7 mouse cellular contexts compared by ENCODE assay signal in genomic region chr14:30577303-30578062, GRCm38 (mm10). TPM values are rescaled to one million over a fixed set of nuclear protein-coding genes. Genes with fewer than 3 reads are reported as not detected.
DNase-seq lines count a peak whose midpoint lies in the region; ATAC-seq and TF ChIP-seq lines count a peak whose summit lies in the region.
"Not testable (repeated sequence)": the region's sequence is repeated elsewhere in the genome, so short reads cannot be mapped to it uniquely, and the experiment has no call there.

No protein-coding gene starts in this region.

- not testable (repeated sequence) for TF ChIP-seq RAD21 in MEL (IDR thresholded peaks at IDR 0.05; ENCODE audit: low read depth, low read length)

- not testable (repeated sequence) for H3K27me3 ChIP-seq in MEL (ENCODE audit: control insufficient read depth in 1 of 2, insufficient read depth in 2 of 2, low read length in 2 of 2); heart, embryonic 13.5 days (replicated peaks); intestine, embryonic 16.5 days (replicated peaks; ENCODE audit: control insufficient read depth, insufficient read depth, low read length); liver, embryonic 13.5 days; lung, postnatal 0 days (replicated peaks; ENCODE audit: insufficient read depth, low read length)

- H3K79me2 ChIP-seq in MEL (ENCODE audit: control insufficient read depth, insufficient read depth, low read length, poor library complexity), result not testable (repeated sequence)

- peak overlapping the region; percentile 67 for H3K9ac ChIP-seq in MEL (ENCODE audit: control insufficient read depth, low read depth, low read length, poor library complexity, severe bottlenecking)
- 0 out of 2 replicates have a peak overlapping the region, but pooled peaks have one; percentile 10 for H3K9ac ChIP-seq in heart, embryonic 13.5 days
- not testable (repeated sequence) for H3K9ac ChIP-seq in intestine, embryonic 16.5 days (ENCODE audit: low read depth, low read length); lung, postnatal 0 days (replicated peaks; ENCODE audit: low read depth)
- peak overlapping the region; percentile 13; the same call in 1 of the 2 replicates for H3K9ac ChIP-seq in liver, embryonic 13.5 days

- not testable (repeated sequence) for TF ChIP-seq CTCF in MEL (IDR thresholded peaks at IDR 0.05 in 2 of 3, conservative IDR thresholded peaks at IDR 0.05 in 1 of 3; ENCODE audit: control insufficient read depth in 1 of 3, insufficient read depth in 1 of 3, low read depth in 2 of 3, low read length in 3 of 3, poor library complexity in 1 of 3, severe bottlenecking in 1 of 3); lung, postnatal 0 days (IDR thresholded peaks at IDR 0.05)

- TF ChIP-seq EP300 in MEL (IDR thresholded peaks at IDR 0.05; ENCODE audit: low read depth in 1 of 2, low read length in 2 of 2), result peak in 1 of 2 experiments; percentile 44; a peak in 1 of 4 replicates
- not testable (repeated sequence) for TF ChIP-seq EP300 in lung, postnatal 0 days (IDR thresholded peaks at IDR 0.05)

- peaks cover 36 to 46% of the 10 kb centered on the region in 2 experiments for H3K4me1 ChIP-seq in MEL (ENCODE audit: control insufficient read depth in 1 of 2, insufficient read depth in 2 of 2, low read length in 2 of 2)
- H3K4me1 ChIP-seq in heart, embryonic 13.5 days, result peaks cover 21% of the 10 kb centered on the region
- peaks cover 17% of the 10 kb centered on the region for H3K4me1 ChIP-seq in intestine, embryonic 16.5 days (ENCODE audit: control insufficient read depth, insufficient read depth, low read length)
- peaks cover 46% of the 10 kb centered on the region for H3K4me1 ChIP-seq in liver, embryonic 13.5 days (replicated peaks)
- not testable (repeated sequence) for H3K4me1 ChIP-seq in lung, postnatal 0 days (ENCODE audit: insufficient read depth, low read depth, low read length)

- not testable (repeated sequence) for H3K9me3 ChIP-seq in MEL (replicated peaks; ENCODE audit: insufficient read depth, low read length); heart, embryonic 13.5 days; intestine, embryonic 16.5 days (ENCODE audit: control insufficient read depth, low read length); liver, embryonic 13.5 days (replicated peaks); lung, postnatal 0 days (ENCODE audit: low read length)

- 0 out of 2 replicates have a peak overlapping the region, but pooled peaks have one; percentile 7 for H3K4me2 ChIP-seq in heart, embryonic 13.5 days
- not testable (repeated sequence) for H3K4me2 ChIP-seq in intestine, embryonic 16.5 days (ENCODE audit: low read depth, low read length); lung, postnatal 0 days (replicated peaks; ENCODE audit: low read depth, low read length)
- peak overlapping the region; percentile 26 for H3K4me2 ChIP-seq in liver, embryonic 13.5 days

- peaks cover 10 to 42% of the 10 kb centered on the region in 2 experiments for H3K36me3 ChIP-seq in MEL (ENCODE audit: control insufficient read depth in 1 of 2, insufficient read depth in 2 of 2, low read length in 2 of 2)
- peaks cover 33% of the 10 kb centered on the region for H3K36me3 ChIP-seq in heart, embryonic 13.5 days
- H3K36me3 ChIP-seq in intestine, embryonic 16.5 days (ENCODE audit: control insufficient read depth, insufficient read depth, low read length); lung, postnatal 0 days (ENCODE audit: insufficient read depth, low read length): not testable (repeated sequence)
- H3K36me3 ChIP-seq in liver, embryonic 13.5 days, result peaks cover 39% of the 10 kb centered on the region

- peak in 1 of 2 experiments; percentile 49; a peak in 1 of 4 replicates for TF ChIP-seq POLR2A in MEL (IDR thresholded peaks at IDR 0.05; ENCODE audit: control insufficient read depth in 1 of 2, insufficient read depth in 1 of 2, low read depth in 1 of 2, low read length in 2 of 2, poor library complexity in 1 of 2)

- H3K4me3 ChIP-seq in MEL (ENCODE audit: control insufficient read depth in 1 of 2, insufficient read depth in 1 of 2, low read depth in 2 of 2, low read length in 2 of 2), result peak overlapping the region; percentile 37 to 59
- H3K4me3 ChIP-seq in heart, embryonic 13.5 days; intestine, embryonic 16.5 days (ENCODE audit: low read length); liver, embryonic 13.5 days (replicated peaks); lung, postnatal 0 days (ENCODE audit: low read depth, low read length): not testable (repeated sequence)

- 14% methylated on average over 10 of the region's 12 CpGs for WGBS in heart, embryonic 13.5 days
- 18% methylated on average over 10 of the region's 12 CpGs for WGBS in intestine, embryonic 16.5 days
- 7% methylated on average over 10 of the region's 12 CpGs for WGBS in liver, embryonic 13.5 days (ENCODE audit: insufficient replicate concordance)
- WGBS in lung, postnatal 0 days, result 15% methylated on average over 10 of the region's 12 CpGs

- H3K27ac ChIP-seq in MEL (ENCODE audit: control insufficient read depth, low read depth, low read length), result peak overlapping the region; percentile 99
- peak overlapping the region; percentile 39 for H3K27ac ChIP-seq in heart, embryonic 13.5 days (replicated peaks)
- H3K27ac ChIP-seq in intestine, embryonic 16.5 days (ENCODE audit: low read length); lung, postnatal 0 days (ENCODE audit: low read length): not testable (repeated sequence)
- peak overlapping the region; percentile 81 for H3K27ac ChIP-seq in liver, embryonic 13.5 days

- peak; percentile 94 for DNase-seq in MEL (ENCODE audit: low read depth, low spot score)
- DNase-seq in liver, embryonic 13.5 days, result peak; percentile 57
- DNase-seq in lung, postnatal 0 days (ENCODE audit: low spot score), result peak; percentile 43

- ATAC-seq in common myeloid progenitor, adult 5-6 weeks (replicated peaks; ENCODE audit: low read depth, poor library complexity, severe bottlenecking), result peak; percentile 70
- not testable (repeated sequence) for ATAC-seq in heart, embryonic 13.5 days (ENCODE audit: extremely low read depth, insufficient number of reproducible peaks, low FRiP score, low TSS enrichment)
- ATAC-seq in intestine, embryonic 16.5 days, result peak; percentile 73
- ATAC-seq in liver, embryonic 13.5 days (ENCODE audit: low read depth), result peak; percentile 84
- ATAC-seq in lung, postnatal 0 days, result peak; percentile 66
- ATAC-seq in neutrophil, adult 5-6 weeks (ENCODE audit: extremely low read depth, insufficient number of reproducible peaks, low FRiP score, poor library complexity, severe bottlenecking), result peak; percentile 39; the same call in 1 of the 2 replicates

TF ChIP-seq in MEL, 35 proteins besides CTCF, POLR2A, EP300 and RAD21:
- TF ChIP-seq MYC (IDR thresholded peaks at IDR 0.05; ENCODE audit: low read depth, low read length), result peak; percentile 91
- TF ChIP-seq POLR2AphosphoS2 (IDR thresholded peaks at IDR 0.05; ENCODE audit: low read length), result peak; percentile 55; the same call in 1 of the 2 replicates
- TF ChIP-seq NELFE (IDR thresholded peaks at IDR 0.05; ENCODE audit: low read depth, low read length), result peak; percentile 17; the same call in 1 of the 2 replicates
- peak; percentile 81 for TF ChIP-seq USF1 (IDR thresholded peaks at IDR 0.05; ENCODE audit: low read depth, low read length)
- peak; percentile 84 for TF ChIP-seq MXI1 (IDR thresholded peaks at IDR 0.05; ENCODE audit: low read depth, low read length)
- peak in 1 of 2 experiments; percentile 28; a peak in 1 of 4 replicates for TF ChIP-seq USF2 (IDR thresholded peaks at IDR 0.05; ENCODE audit: borderline replicate concordance in 1 of 2, insufficient read depth in 1 of 2, low read depth in 1 of 2, low read length in 2 of 2)
- TF ChIP-seq TCF12 (IDR thresholded peaks at IDR 0.05; ENCODE audit: low read depth, low read length), result peak; percentile 47
- peak; percentile 58 for TF ChIP-seq ELF1 (IDR thresholded peaks at IDR 0.05; ENCODE audit: low read depth, low read length)
- TF ChIP-seq MAX (IDR thresholded peaks at IDR 0.05; ENCODE audit: low read length), result peak; percentile 91
- TF ChIP-seq GATA1 (IDR thresholded peaks at IDR 0.05; ENCODE audit: low read depth, low read length), result peak; percentile 55

RNA-seq across cellular contexts. Expression of gene Tkt, which starts 29.3 kb away (rescaled TPM):
- total RNA-seq in MEL (2012; rRNA removed), result 636 and 640 TPM in 2 replicates
- 1,000 to 10,000 TPM in 1 of 2 experiments, 100 to 1,000 TPM in 1; 115 to 1,273 TPM for polyA plus RNA-seq in MEL (2012; ENCODE audit: insufficient read depth in 1 of 2, insufficient read length in 2 of 2, low read depth in 1 of 2, low replicate concordance in 2 of 2, missing spikeins in 1 of 2)
- total RNA-seq in common myeloid progenitor, adult 5-6 weeks (2017), result 450 and 458 TPM in 2 replicates
- 86.2 and 96.6 TPM in 2 replicates for polyA plus RNA-seq in heart, embryonic 13.5 days (2015; fragmentation: Nextera tagmentation; extraction: Ambion mirVana)
- 393 and 411 TPM in 2 replicates for polyA plus RNA-seq in intestine, embryonic 16.5 days (2015; fragmentation: Nextera tagmentation; extraction: Ambion mirVana)
- polyA plus RNA-seq in liver, embryonic 13.5 days (2015; fragmentation: Nextera tagmentation; extraction: Ambion mirVana), result 231 and 240 TPM in 2 replicates
- polyA plus RNA-seq in lung, postnatal 0 days (2015; fragmentation: Nextera tagmentation; extraction: Ambion mirVana), result 121 and 132 TPM in 2 replicates
- 152 and 166 TPM in 2 replicates for total RNA-seq in neutrophil, adult 5-6 weeks (2017)

RNA-seq across cellular contexts. Expression of gene Prkcd, which starts 48.5 kb away (rescaled TPM):
- total RNA-seq in MEL (2012; rRNA removed), result 33.9 and 37.4 TPM in 2 replicates
- 10 to 100 TPM in 1 of 2 experiments, not detected in 1; 72.7 TPM for polyA plus RNA-seq in MEL (2012; ENCODE audit: insufficient read depth in 1 of 2, insufficient read length in 2 of 2, low read depth in 1 of 2, low replicate concordance in 2 of 2, missing spikeins in 1 of 2)
- 80.4 and 81.1 TPM in 2 replicates for total RNA-seq in common myeloid progenitor, adult 5-6 weeks (2017)
- polyA plus RNA-seq in heart, embryonic 13.5 days (2015; fragmentation: Nextera tagmentation; extraction: Ambion mirVana), result 36.7 and 40.9 TPM in 2 replicates
- polyA plus RNA-seq in intestine, embryonic 16.5 days (2015; fragmentation: Nextera tagmentation; extraction: Ambion mirVana), result 52.1 and 56.5 TPM in 2 replicates
- polyA plus RNA-seq in liver, embryonic 13.5 days (2015; fragmentation: Nextera tagmentation; extraction: Ambion mirVana), result 16.0 and 16.3 TPM in 2 replicates
- 59.4 and 68.4 TPM in 2 replicates for polyA plus RNA-seq in lung, postnatal 0 days (2015; fragmentation: Nextera tagmentation; extraction: Ambion mirVana)
- 483 and 502 TPM in 2 replicates for total RNA-seq in neutrophil, adult 5-6 weeks (2017)

Comparison
In these comparisons a context has a peak if more than half of its experiments do, and no peak if none do; other contexts are left out.
1. DNase-seq: peak in every context shown above with its lines; median percentile 94 in MEL; 57 in liver, embryonic 13.5 days; 43 in lung, postnatal 0 days.